Mouse (Mus musculus) kidney, adult 2 months (tissue): ENCODE measurements at regions not wholly inside any gene's neighbourhood (a gene's known extent, or its start where the extent isn't known, plus 50 kb on each side); places are given as distances from the start of the nearest gene placed in this dataset.

Experiments used
- CTCF ChIP-seq: fragments of 200-500 bp; conservative IDR thresholded peaks from 2 replicates; pipeline ENCODE4 v1.5.1; 2011; ENCODE audit warnings: low read depth, mild to moderate bottlenecking, control low read depth, low read length, moderate library complexity, mixed read lengths; ENCODE audit not compliant: insufficient read depth, insufficient read length
- POLR2A ChIP-seq: fragments of 200-500 bp; IDR thresholded peaks from one replicate; pipeline ENCODE4 v1.6.1; 2011; ENCODE audit warnings: low read depth, low read length, control low read depth

DNA sequence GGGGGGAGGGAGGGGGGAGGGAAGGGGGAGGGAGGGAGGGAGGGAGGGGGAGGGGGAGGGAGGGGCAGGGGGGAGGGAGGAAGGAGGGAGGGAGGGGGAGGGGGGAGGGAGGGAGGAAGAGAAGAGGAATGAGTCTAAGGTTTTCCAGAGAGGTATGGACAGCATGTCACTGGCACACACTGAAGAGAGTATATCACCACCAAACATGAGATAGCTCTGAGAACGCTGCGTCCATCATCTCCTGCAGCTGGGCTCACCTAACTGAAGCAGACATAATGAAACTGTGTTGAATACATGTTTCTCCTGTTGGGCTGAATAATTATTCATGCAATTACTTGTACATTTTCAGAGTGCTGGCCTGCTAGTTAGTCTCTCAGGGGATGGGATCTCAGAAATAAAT is 96.2 kb upstream of the Enpep start:
- no peak for TF ChIP-seq CTCF
- no peak for TF ChIP-seq POLR2A
